Mouse (Mus musculus) thymus, adult 2 months (tissue): ENCODE data around the gene Lamp1.

Experiments
- CTCF ChIP-seq: fragments of 200-500 bp; IDR thresholded peaks from 2 replicates; pipeline ENCODE4 v1.5.1; 2012; ENCODE audit warnings: mild to moderate bottlenecking, control low read depth, low read length, moderate library complexity, borderline replicate concordance; ENCODE audit not compliant: control insufficient read depth, poor library complexity, insufficient read depth; ENCODE audit errors: extremely low read depth
- POLR2A ChIP-seq: fragments of 200-500 bp; IDR thresholded peaks from 2 replicates; pipeline ENCODE4 v1.6.1; 2012; ENCODE audit warnings: mild to moderate bottlenecking, low read length, control low read depth, moderate library complexity; ENCODE audit not compliant: control insufficient read depth, poor library complexity, insufficient read depth; ENCODE audit errors: extremely low read depth

DNA sequence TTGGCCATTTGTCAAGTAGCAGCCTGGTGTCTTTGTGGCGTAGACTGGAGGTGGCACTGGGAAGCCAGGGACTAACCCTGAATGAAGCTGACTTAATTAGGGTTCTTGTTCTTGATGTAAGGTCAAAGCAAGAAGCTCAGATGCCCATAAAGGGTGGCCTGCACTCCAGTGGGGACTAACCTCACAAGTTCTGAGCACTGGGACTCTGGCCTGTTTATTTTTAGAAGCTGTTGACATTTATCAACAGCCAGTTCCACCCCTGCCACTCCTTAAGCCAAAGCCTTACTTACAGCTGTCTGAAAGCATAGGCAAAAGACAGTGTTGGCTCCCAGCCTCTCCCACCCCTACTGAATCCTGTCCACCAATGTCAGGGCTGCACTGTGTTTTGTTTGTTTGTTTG is 50.8 kb downstream of the Lamp1 start:
- TF ChIP-seq CTCF (no peak), POLR2A (no peak)
